Mouse (Mus musculus) 3134 (cell line): Measurements from ENCODE around the gene Olfr907.

Experiments used
- DNase-seq: peaks from one replicate; pipeline ENCODE4 v3.0.0-alpha.2; 2011; ENCODE audit warnings: low spot score; ENCODE audit not compliant: insufficient read length; ENCODE audit errors: extremely low read depth

The Olfr907 gene

GRCm38 (mm10) chr9:38495501-38495900 is at the start of gene Olfr907:
Gene Olfr907 (plus strand): TSS chr9:38495801.
- DNase-seq, result no peak

- DNase-seq, result no peak
Measured at GRCm38 (mm10) chr9:38447352-38447751, 48.2 kb upstream of the Olfr907 start, which contains the start of gene Olfr902. Gene Olfr902 (plus strand): TSS chr9:38447652.

GRCm38 (mm10) chr9:38462844-38463243 is 32.8 kb upstream of the Olfr907 start, which contains the start of gene Olfr904:
Gene Olfr904 (plus strand): TSS chr9:38463144.
- no peak for DNase-seq

- DNase-seq, result no peak
Measured at GRCm38 (mm10) chr9:38470807-38471206, 24.8 kb upstream of the Olfr907 start, which contains the start of gene Olfr905. Gene Olfr905 (plus strand): TSS chr9:38471107.

- no peak for DNase-seq
Measured at GRCm38 (mm10) chr9:38486785-38487184, 8.8 kb upstream of the Olfr907 start, which contains the start of gene Olfr906. Gene Olfr906 (plus strand): TSS chr9:38487085.

GRCm38 (mm10) chr9:38512353-38512752 is 16.8 kb downstream of the Olfr907 start:
- no peak for DNase-seq

GRCm38 (mm10) chr9:38521280-38521679 is 25.7 kb downstream of the Olfr907 start, which contains the start of gene Olfr911-ps1:
Gene Olfr911-ps1 (plus strand): TSS chr9:38521580.
- no peak for DNase-seq

- no peak for DNase-seq
Measured at GRCm38 (mm10) chr9:38537549-38537948, 41.9 kb downstream of the Olfr907 start, which contains the start of gene Olfr910. Gene Olfr910 (plus strand): TSS chr9:38537849.
